Mouse (Mus musculus): ENCODE data around the gene Has1. TPM values are rescaled to one million over a fixed set of nuclear protein-coding genes. Genes with fewer than 3 reads are reported as not detected.

The Has1 gene
- polyA plus RNA-seq (2016; fragmentation: Nextera tagmentation; extraction: Ambion mirVana): 0.83 and 1.4 TPM in 2 replicates

DNA sequence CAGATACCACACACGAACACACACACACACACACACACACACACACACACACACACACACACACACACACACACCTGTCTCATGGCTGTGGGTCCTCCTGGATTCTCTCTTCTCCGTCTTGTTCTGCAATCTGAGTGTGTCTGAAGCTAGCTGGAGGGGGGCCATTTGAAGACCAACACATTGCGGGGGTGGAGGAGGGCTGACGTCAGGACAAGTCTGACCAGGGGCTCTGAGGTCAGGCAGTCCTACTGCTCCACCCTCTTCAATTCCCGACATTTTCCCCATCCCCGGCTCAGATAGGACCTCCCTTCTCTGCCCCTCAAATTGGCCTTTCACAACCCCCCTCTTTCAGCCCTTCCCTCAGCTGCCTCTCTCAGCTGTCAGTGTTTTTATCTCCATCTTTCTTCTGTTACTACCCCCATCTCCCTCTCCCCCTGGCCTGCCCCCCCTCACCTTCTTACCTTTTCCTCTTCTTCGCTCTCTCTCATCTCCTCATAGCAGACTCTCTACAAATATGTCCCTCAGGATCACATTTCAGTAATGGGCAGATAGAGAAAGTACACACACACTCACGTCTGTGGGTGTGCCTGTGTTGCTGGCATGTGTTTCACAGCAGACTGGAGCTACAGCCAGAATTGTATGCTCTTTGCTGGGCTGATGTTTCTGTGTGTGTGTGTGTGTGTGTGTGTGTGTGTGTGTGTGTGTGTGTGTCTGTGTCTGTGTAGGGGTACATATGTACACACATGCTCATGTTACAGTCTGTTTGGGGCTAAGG is at the start of gene Has1:
Gene Has1 (minus strand): TSS at position 142 of the 775 bp plus-strand sequence.
- Histone ChIP-seq H3K9me3 (no peaks in the 10 kb centered on the region), H3K4me2 (no peak within 1 kb of the TSS), H3K27me3 (peaks cover 2% of the 10 kb centered on the region), H3K4me3 (replicated peaks) (no peak within 1 kb of the TSS), H3K4me1 (peaks cover 1% of the 10 kb centered on the region; the same call in 1 of the 2 replicates), H3K27ac (no peak within 1 kb of the TSS), H3K9ac (no peak within 1 kb of the TSS), H3K36me3 (replicated peaks) (no peaks in the 10 kb centered on the region)
- WGBS: 63% methylated on average over 8 of the region's 8 CpGs
- 0 out of 2 replicates have a peak, but pooled peaks have one; percentile 39 for ATAC-seq (ENCODE audit: low FRiP score)

DNA sequence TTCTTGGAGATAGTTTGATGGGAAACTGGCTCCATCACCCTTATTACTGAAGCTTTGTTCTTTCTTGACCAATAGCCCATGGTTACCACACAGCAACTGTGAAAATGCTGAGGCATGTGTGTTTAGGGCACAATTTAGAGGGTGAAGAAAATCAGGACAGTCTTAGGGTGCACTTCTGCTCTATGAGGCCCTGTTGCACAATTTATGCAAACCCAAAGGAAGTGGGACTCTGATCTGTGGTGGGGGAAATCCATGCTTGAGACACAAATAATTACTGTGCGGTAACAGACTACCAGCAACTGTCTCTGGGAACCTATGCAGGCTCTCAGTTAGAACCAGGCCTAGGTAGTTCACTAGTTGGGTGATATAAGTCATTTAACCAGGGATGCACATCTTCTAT is 45.8 kb upstream of the Has1 start:
- no peak overlapping the region for H3K9ac ChIP-seq
- H3K36me3 ChIP-seq (replicated peaks): no peaks in the 10 kb centered on the region
- H3K4me2 ChIP-seq: no peak overlapping the region
- H3K4me1 ChIP-seq: no peaks in the 10 kb centered on the region
- H3K4me3 ChIP-seq (replicated peaks): no peak overlapping the region
- H3K9me3 ChIP-seq: no peaks in the 10 kb centered on the region
- 91% methylated on average over 1 of the region's 1 CpGs for WGBS
- H3K27me3 ChIP-seq: no peaks in the 10 kb centered on the region
- H3K27ac ChIP-seq: no peak overlapping the region
- no peak for ATAC-seq (ENCODE audit: low FRiP score)

DNA sequence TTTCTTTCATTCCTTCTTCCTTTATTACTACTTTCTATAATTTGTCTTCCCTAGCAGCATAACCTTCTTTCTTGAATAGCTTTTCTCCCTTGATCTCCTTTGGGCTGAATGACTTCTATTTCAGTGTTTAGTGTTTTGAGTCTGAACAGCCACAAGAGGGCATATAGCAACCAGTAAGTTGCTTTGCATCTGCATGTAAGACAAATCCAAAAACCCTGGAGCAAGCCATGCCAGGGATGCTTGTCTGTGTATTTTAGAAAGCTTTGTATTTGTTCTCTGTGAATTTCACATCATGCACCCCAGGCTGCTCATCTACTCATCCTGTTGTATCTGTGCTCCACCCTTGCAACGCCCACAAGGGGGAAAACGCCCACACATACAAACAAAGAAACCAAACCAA is 44.3 kb upstream of the Has1 start:
- no peak overlapping the region for H3K4me3 ChIP-seq (replicated peaks)
- ATAC-seq (ENCODE audit: low FRiP score): no peak
- 77% methylated on average over 2 of the region's 2 CpGs for WGBS

DNA sequence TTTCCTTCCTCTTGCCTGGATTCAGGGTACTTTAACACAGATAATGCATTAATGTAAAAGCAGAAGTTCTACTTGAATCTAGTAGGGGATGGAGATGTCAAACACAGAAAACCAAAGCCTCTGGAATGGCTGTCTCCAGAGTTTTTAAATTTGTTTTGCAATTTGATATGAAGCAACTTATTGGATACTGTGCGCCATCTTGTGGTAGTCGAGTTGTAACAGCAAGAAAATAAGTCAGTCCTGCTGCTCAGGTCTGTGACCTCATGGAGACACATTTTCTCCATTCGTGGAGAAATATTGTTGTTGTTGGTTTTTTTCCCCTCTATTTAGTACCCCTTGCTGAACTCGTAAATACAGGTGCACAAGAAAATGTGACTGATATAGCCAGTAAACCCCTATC is 41.0 kb upstream of the Has1 start:
- Histone ChIP-seq H3K9ac (no peak overlapping the region), H3K9me3 (no peaks in the 10 kb centered on the region), H3K36me3 (replicated peaks) (no peaks in the 10 kb centered on the region), H3K27me3 (no peaks in the 10 kb centered on the region), H3K4me1 (no peaks in the 10 kb centered on the region), H3K4me3 (replicated peaks) (no peak overlapping the region), H3K27ac (no peak overlapping the region), H3K4me2 (no peak overlapping the region)
- WGBS: 5% methylated on average over 4 of the region's 4 CpGs
- ATAC-seq (ENCODE audit: low FRiP score): no peak

More for the DNA sequence above, 44.3 kb upstream of the Has1 start:
- Histone ChIP-seq H3K4me2 (no peak overlapping the region), H3K9ac (no peak overlapping the region), H3K4me1 (no peaks in the 10 kb centered on the region), H3K27ac (no peak overlapping the region), H3K36me3 (replicated peaks) (no peaks in the 10 kb centered on the region), H3K9me3 (no peaks in the 10 kb centered on the region), H3K27me3 (no peaks in the 10 kb centered on the region)

DNA sequence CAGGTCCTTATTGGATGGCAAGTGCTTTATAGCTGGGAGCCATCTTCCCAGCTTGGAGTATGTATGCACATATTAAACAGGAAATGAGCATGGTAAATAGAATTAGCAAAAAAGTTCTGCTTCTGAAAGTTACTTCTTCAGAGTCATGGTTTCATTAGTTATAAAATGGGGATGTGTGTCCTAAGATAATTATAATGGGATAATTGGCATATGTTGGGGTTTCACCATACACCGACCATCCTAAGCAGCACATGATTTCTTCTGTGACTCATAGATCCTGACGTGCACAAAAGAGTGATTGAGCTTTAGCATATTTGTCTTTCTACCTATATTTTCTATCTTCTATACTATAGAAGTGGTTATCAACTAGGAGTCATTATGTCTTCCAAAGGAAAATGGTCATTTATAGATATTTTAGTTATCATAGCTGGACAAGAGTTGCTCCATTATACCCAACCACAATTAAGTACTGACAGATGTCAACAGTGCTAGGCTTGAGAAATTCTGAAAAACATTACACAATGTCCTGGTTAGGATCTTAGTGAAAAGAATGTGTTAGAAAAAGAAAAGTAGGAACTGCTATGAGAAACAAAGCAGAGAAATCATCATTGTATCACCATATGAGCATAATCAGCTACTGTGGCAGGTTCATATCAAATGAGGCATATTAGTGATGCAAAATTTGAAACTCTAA is 34.9 kb upstream of the Has1 start:
- Histone ChIP-seq H3K4me3 (replicated peaks) (no peak overlapping the region), H3K9ac (no peak overlapping the region), H3K4me2 (no peak overlapping the region), H3K9me3 (no peaks in the 10 kb centered on the region), H3K4me1 (no peaks in the 10 kb centered on the region), H3K36me3 (replicated peaks) (no peaks in the 10 kb centered on the region), H3K27me3 (no peaks in the 10 kb centered on the region), H3K27ac (no peak overlapping the region)
- no peak for ATAC-seq (ENCODE audit: low FRiP score)
- WGBS: 88% methylated on average over 2 of the region's 2 CpGs

DNA sequence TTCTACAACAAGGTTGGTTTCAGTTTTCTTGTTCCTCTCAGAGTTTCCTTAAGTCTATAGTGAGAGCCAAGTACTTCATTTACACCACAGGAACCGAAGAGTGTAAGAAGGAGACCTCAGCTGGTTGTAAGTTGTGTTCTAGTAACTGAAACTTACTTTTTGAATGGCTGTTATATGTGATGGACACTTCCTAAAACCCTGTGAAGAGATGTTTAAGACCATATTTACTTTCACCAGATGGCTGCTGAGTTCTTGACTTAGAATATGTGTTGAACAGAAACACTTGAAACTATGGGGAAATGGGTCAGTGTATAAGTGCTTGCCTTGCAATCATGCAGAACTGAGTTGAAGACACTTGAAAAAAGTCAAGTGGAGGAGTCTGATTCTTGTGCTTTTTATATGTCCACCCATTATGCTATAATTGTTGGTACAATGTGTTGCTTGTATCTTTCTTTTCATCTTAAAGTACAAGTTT is 32.8 kb upstream of the Has1 start, which contains the start of the genes Fpr2 and Fpr3:
Gene Fpr2 (plus strand): TSS at position 51 of the 475 bp plus-strand sequence.
Gene Fpr3 (plus strand): TSS at position 79 of the 475 bp plus-strand sequence.
- H3K27ac ChIP-seq: no peak within 1 kb of the TSS
- no peak within 1 kb of the TSS for H3K4me3 ChIP-seq (replicated peaks)
- no peaks in the 10 kb centered on the region for H3K4me1 ChIP-seq
- H3K27me3 ChIP-seq: no peaks in the 10 kb centered on the region
- no peak for ATAC-seq (ENCODE audit: low FRiP score)
- no peak within 1 kb of the TSS for H3K9ac ChIP-seq
- H3K9me3 ChIP-seq: no peaks in the 10 kb centered on the region
- 63% methylated on average over 1 of the region's 1 CpGs for whole genome bisulfite sequencing
- H3K36me3 ChIP-seq (replicated peaks): no peaks in the 10 kb centered on the region
- H3K4me2 ChIP-seq: no peak within 1 kb of the TSS

DNA sequence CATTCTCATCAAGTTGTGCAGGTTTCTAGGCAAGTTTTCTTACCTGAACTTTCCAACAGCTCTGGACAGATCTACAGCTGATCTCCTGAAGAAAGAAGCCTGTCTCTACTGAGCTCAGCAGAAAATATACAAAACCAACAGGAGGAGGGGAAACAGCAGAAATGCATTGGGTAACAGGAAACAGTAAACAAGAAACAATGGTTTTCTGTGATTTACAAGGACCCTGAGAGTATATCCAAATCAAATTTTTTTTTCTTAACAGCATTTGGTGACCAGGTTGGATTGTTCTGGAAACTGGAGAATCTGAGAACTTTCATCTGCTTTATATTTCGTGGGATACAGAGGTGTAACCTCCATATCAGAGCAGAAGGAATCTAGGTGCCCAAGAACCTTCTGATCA is 28.8 kb upstream of the Has1 start, which contains the start of gene Fpr1:
Gene Fpr1 (minus strand): TSS at position 101 of the 400 bp plus-strand sequence.
- no peaks in the 10 kb centered on the region for H3K36me3 ChIP-seq (replicated peaks)
- no peak within 1 kb of the TSS for H3K4me2 ChIP-seq
- WGBS: 56% methylated on average over 1 of the region's 1 CpGs
- H3K9ac ChIP-seq: no peak within 1 kb of the TSS
- no peak for ATAC-seq (ENCODE audit: low FRiP score)
- H3K27me3 ChIP-seq: no peaks in the 10 kb centered on the region
- H3K27ac ChIP-seq: no peak within 1 kb of the TSS
- H3K4me1 ChIP-seq: no peaks in the 10 kb centered on the region
- no peak within 1 kb of the TSS for H3K4me3 ChIP-seq (replicated peaks)
- no peaks in the 10 kb centered on the region for H3K9me3 ChIP-seq

DNA sequence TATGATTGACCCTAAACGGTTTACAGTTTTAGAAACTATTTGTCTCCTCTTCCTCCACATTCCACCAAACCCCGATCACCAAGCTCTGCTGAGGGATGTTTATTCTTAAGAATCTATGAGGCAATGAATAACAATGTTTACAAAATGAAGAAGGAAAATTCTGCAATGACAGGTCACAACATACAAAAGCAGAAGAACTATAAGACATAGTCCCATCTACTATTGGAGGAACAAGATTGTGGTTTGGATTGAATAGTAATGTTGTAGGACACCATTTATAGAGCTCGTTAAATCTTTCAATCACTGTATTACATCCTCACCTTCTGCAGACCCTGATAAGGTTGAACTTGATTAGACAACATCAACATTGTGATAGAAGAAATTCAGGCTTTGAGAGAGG is 27.7 kb upstream of the Has1 start:
- no peak overlapping the region for H3K27ac ChIP-seq
- no peaks in the 10 kb centered on the region for H3K9me3 ChIP-seq
- no peak overlapping the region for H3K9ac ChIP-seq
- H3K4me3 ChIP-seq (replicated peaks): no peak overlapping the region
- no peaks in the 10 kb centered on the region for H3K27me3 ChIP-seq
- WGBS: 85% methylated on average over 3 of the region's 3 CpGs
- H3K4me2 ChIP-seq: no peak overlapping the region
- no peaks in the 10 kb centered on the region for H3K4me1 ChIP-seq
- no peak for ATAC-seq (ENCODE audit: low FRiP score)
- no peaks in the 10 kb centered on the region for H3K36me3 ChIP-seq (replicated peaks)

DNA sequence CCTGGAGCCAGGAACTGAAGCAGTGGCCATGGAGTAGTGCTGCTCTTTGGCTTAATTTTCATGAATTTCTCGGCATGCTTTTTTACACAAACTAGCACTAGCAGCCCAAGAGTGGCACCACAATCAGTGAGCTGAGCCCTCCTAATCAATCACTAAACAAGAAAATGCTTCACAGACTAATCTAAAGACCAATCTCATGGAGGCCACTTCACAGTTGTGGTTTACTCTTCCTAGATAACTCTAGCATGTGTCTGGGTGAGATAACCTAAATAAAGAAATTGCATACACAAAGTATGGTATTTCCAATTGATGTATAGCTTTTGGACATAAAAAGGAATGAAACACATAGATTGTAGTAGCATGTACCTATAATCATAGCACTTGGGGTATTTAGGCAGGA is 24.3 kb upstream of the Has1 start:
- 97% methylated on average over 1 of the region's 1 CpGs for WGBS
- no peak overlapping the region for H3K4me3 ChIP-seq (replicated peaks)
- ATAC-seq (ENCODE audit: low FRiP score): no peak
- no peak overlapping the region for H3K9ac ChIP-seq
- no peak overlapping the region for H3K4me2 ChIP-seq
- no peaks in the 10 kb centered on the region for H3K27me3 ChIP-seq
- H3K36me3 ChIP-seq (replicated peaks): no peaks in the 10 kb centered on the region
- H3K4me1 ChIP-seq: no peaks in the 10 kb centered on the region
- H3K27ac ChIP-seq: no peak overlapping the region
- H3K9me3 ChIP-seq: no peaks in the 10 kb centered on the region

DNA sequence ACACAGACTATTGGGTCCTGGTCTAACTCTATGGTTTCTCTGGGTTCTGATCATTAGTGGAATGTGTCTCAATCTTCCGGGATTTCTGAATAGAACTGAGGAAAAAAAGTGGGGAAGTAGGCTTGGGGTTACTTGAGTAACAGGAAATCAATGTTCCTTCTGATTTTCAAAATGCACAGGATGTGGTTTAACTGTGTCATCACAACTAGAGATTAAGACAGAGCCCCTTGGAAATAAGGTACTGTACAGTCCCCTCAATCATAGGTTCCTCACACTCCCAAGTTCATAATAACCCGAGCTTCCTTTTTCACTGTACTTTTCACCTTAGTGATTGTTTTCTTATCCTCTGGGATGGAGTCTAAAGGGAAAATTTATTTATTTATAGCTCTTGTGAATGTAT is 16.7 kb upstream of the Has1 start:
- 96% methylated on average over 2 of the region's 2 CpGs for WGBS
- H3K9me3 ChIP-seq: no peaks in the 10 kb centered on the region
- H3K4me2 ChIP-seq: no peak overlapping the region
- no peaks in the 10 kb centered on the region for H3K27me3 ChIP-seq
- ATAC-seq (ENCODE audit: low FRiP score): no peak
- H3K4me1 ChIP-seq: no peaks in the 10 kb centered on the region
- no peaks in the 10 kb centered on the region for H3K36me3 ChIP-seq (replicated peaks)
- H3K9ac ChIP-seq: no peak overlapping the region
- no peak overlapping the region for H3K4me3 ChIP-seq (replicated peaks)
- no peak overlapping the region for H3K27ac ChIP-seq

DNA sequence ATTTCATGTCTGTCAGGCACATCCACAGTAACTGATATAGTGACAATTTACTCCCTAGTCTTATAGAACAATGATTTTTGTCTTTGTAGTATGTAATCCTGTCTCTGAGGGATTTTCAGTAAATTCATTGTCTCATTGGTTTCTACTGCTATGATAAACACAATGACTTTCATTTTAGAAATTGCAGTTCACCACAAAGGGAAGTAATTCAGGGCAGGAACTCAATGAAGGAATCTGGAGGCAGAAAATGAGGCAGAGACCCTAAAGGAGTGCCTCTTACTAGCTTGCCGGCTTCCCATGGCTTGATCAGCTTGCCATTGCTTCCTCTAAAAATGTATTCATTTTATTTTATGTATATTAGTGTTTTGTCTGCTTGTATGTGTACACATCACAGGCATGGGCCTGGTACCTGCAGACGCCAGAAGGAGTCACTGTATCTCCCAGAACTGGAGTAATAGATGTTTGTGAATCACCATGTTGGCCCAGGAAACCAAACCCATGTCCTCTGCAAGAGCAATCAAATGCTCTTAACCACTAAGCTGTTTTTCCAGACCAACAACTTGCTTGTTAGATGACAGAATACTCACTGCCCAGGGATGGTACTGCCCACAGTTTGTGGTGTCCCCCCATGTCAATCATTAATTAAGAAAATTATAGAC is 16.0 kb upstream of the Has1 start:
- WGBS: 81% methylated on average over 2 of the region's 2 CpGs

DNA sequence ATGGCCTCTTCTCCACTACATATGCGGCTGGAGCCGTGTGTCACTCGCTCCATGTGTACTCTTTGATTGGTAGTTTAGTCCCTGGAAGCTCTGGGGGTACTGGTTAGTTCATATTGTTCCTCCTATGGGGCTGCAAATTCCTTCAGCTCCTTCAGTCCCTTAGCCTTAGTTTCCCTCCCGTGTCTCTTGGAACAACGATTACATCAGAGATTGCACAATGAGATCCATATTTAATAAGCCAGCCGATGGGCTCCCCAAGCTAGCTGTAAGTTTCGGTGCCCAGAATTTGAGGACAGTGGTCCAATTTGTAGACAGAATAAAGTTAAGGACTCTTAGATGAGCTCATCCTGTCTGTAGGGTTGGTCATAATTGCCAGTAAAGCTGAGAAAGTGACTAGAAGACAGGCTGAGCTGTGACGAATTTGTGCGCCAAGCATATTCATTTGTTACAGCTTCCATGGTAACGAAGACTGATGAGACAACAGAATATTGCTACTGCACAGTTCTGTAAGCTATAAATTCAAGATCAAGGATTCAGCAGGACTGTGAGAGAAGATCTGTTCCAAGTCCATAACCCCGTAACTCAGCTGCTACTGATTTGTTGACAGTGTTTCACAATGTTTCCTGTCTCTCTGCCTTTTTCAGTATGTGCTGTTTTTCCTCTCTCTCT is 11.9 kb upstream of the Has1 start:
- Histone ChIP-seq H3K4me3 (replicated peaks) (no peak overlapping the region), H3K4me2 (no peak overlapping the region), H3K4me1 (no peaks in the 10 kb centered on the region), H3K9me3 (no peaks in the 10 kb centered on the region), H3K9ac (no peak overlapping the region), H3K27ac (no peak overlapping the region), H3K27me3 (no peaks in the 10 kb centered on the region), H3K36me3 (replicated peaks) (peaks cover 6% of the 10 kb centered on the region; the same call in 1 of the 2 replicates)
- 88% methylated on average over 11 of the region's 11 CpGs for WGBS
- no peak for ATAC-seq (ENCODE audit: low FRiP score)

More for the DNA sequence above, 16.0 kb upstream of the Has1 start:
- Histone ChIP-seq H3K9me3 (no peaks in the 10 kb centered on the region), H3K4me1 (no peaks in the 10 kb centered on the region), H3K4me2 (no peak overlapping the region), H3K9ac (no peak overlapping the region), H3K36me3 (replicated peaks) (no peaks in the 10 kb centered on the region), H3K27ac (no peak overlapping the region), H3K4me3 (replicated peaks) (no peak overlapping the region), H3K27me3 (no peaks in the 10 kb centered on the region)
- ATAC-seq (ENCODE audit: low FRiP score): no peak

All from forebrain, embryonic 12.5 days (tissue).